ENCODE assay signal across 21 mouse cellular contexts in the genomic region with DNA sequence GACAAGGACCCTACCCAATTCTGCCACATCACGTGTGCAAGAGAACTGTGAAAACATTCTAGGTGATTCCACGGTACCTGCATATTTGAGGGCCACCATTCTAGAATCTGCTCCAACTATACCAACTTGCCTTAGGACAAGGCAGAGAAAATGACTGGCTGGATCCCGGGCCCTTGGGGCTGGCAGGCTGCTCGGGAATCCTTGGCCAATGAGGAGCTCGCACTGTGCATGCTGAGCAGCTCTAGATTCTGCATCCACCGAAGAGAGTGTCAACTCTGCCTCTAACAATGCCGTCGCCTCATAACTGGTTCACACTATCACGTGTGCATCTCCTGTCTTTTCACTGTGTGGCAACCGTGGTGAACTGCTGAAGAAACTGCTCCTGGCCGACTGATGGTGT.
"Had no signal": no experiment of that assay in that cellular context is flagged by ENCODE, and none has a peak within 500 bp of the region (broad histone marks: within the 10 kb centered on the region; RNA-seq: fewer than 3 reads in every experiment).

No protein-coding gene starts in this region.

- H3K27ac ChIP-seq: kidney, embryonic 15.5 days; left cerebral cortex, adult 2 months; limb, embryonic 13.5 days; liver, embryonic 12.5 days; liver, embryonic 15.5 days; midbrain, embryonic 12.5 days; midbrain, embryonic 15.5 days; neural tube, embryonic 12.5 days; neural tube, embryonic 15.5 days; stomach, postnatal 0 days had no signal

- H3K36me3 ChIP-seq: kidney, embryonic 15.5 days; limb, embryonic 13.5 days; liver, embryonic 12.5 days; liver, embryonic 15.5 days; midbrain, embryonic 12.5 days; midbrain, embryonic 15.5 days; neural tube, embryonic 12.5 days; neural tube, embryonic 15.5 days had no signal

- H3K4me1 ChIP-seq: liver, embryonic 12.5 days; liver, embryonic 15.5 days; midbrain, embryonic 15.5 days had no signal

- DNase-seq: kidney, postnatal 10 days; layer of hippocampus, postnatal 36 days; liver; lung, adult 2 months; lung, postnatal 14 days; lung, postnatal 4 days; right cerebral cortex, adult 18-20 months; right cerebral cortex, postnatal 14 days; right cerebral cortex, postnatal 4 days; thymus, adult 2 months; thymus, postnatal 14 days had no signal

- H3K27me3 ChIP-seq: limb, embryonic 13.5 days; liver, embryonic 12.5 days; liver, embryonic 15.5 days; midbrain, embryonic 15.5 days; neural tube, embryonic 12.5 days; neural tube, embryonic 15.5 days had no signal

- H3K4me2 ChIP-seq: kidney, embryonic 15.5 days; limb, embryonic 13.5 days; liver, embryonic 12.5 days; liver, embryonic 15.5 days; midbrain, embryonic 12.5 days; midbrain, embryonic 15.5 days; neural tube, embryonic 12.5 days; neural tube, embryonic 15.5 days had no signal

- H3K9ac ChIP-seq: kidney, embryonic 15.5 days; limb, embryonic 13.5 days; liver, embryonic 12.5 days; liver, embryonic 15.5 days; midbrain, embryonic 12.5 days; midbrain, embryonic 15.5 days; neural tube, embryonic 12.5 days; neural tube, embryonic 15.5 days had no signal

- H3K4me3 ChIP-seq: kidney, embryonic 15.5 days; left cerebral cortex, adult 2 months; limb, embryonic 13.5 days; liver, embryonic 12.5 days; liver, embryonic 15.5 days; midbrain, embryonic 12.5 days; midbrain, embryonic 15.5 days; neural tube, embryonic 12.5 days; neural tube, embryonic 15.5 days had no signal

- ATAC-seq: liver, embryonic 12.5 days; midbrain, embryonic 15.5 days had no signal

- H3K9me3 ChIP-seq: kidney, embryonic 15.5 days; limb, embryonic 13.5 days; liver, embryonic 12.5 days; liver, embryonic 15.5 days; midbrain, embryonic 12.5 days; midbrain, embryonic 15.5 days; neural tube, embryonic 12.5 days; neural tube, embryonic 15.5 days had no signal
